Mouse (Mus musculus) spleen, adult 12 weeks (tissue): ENCODE results near the gene Arv1.

Experiments used
- DNase-seq: peaks from one replicate; pipeline ENCODE4 v3.0.0; 2022; ENCODE audit warnings: low spot score

Gene Arv1

DNA sequence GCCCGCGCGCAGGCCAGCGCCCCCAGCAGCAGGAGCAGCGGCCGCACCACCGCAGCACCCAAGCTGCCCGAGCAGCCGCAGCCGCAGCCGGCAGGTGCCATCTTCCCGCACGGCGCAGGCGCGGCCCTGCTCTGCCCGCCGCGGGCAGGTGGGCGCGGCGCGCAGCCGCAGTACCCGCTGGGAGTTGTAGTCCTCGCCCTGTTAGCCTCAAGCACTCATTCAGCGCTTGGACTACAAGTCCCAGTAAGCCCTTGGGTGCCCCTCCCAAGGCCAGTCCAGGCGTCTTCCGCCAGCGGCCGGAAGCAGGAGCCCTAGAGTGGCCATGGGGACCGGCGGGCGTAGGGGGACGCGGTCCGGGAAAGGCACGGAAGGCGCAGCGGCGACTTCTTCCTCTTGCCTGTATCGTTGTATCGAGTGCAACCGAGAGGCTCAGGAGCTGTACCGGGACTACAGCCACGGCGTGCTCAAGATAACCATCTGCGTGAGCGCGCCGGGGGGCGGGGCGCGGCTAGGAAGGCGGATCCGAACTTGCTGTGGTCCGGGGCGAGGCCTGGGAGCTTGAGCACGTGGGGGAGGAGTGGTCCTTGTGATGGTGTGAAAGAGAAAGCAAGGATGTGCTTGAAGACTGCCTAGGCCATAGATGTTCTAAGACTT lies at the start of gene Arv1, which contains the start of gene Ttc13:
TSS of gene Arv1 (plus strand) at position 278 of the 654 bp plus-strand sequence.
TSS of gene Ttc13 (minus strand) at position 122 of the 654 bp plus-strand sequence.
- DNase-seq: peak; percentile 94

DNA sequence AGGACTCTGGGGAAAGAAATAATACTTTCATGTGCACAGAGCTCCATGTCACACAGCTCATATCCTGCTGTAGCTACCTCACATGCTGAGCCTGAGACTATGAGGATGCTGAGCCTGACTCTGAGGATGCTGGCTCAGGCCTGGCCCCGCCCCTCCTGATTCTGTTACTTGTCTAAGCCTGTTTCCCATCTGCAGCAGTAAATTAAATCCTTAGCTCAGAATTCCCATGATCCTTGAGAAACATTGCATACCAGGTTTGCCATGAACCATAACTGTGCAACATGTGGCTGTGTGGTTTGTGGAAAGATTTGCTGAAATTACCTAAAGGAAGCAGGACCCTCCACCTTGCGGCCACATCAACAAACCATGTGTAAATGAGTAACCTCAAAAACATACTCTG lies 49.6 kb upstream of the Arv1 start:
- no peak for DNase-seq

DNA sequence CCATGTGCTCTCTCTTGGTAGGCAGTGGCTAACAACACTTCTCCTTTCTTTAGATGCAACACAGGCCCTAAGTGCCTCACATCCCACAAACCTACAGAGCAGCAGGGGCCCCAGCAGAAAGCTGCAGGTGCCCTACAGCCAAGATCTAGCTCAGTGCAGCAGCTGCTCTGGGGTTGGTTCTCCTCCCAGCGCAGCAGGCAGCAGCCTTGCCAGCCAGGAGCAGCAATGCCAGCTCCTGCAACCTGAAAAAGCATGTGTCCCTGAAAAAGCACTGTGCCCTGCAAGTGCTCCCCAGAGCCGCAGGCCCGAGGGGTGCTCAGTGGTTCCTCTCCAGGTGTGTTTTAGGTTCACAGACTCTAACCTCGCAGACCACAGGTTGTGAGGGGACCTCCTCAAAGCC lies 45.3 kb upstream of the Arv1 start:
- DNase-seq: no peak

DNA sequence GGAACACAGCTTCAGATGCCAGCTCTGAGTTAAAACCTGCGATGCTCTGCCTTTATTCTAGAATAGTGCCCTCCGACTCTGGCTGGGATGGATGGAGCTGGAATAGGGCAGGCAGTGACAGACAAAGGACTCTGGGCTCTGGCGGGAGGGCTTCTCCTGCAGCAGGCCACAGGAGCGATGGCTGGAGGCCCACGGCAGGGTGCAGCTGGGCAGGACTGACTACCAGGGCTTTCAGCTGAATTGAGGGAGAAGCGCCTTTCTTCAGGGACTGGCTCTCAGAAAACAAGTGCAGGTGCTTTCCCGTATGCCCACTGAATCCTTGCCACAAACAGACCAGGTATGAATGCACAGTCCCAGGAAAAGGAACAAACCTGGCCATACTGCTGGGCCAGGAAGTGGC lies 44.9 kb upstream of the Arv1 start:
- DNase-seq: no peak

DNA sequence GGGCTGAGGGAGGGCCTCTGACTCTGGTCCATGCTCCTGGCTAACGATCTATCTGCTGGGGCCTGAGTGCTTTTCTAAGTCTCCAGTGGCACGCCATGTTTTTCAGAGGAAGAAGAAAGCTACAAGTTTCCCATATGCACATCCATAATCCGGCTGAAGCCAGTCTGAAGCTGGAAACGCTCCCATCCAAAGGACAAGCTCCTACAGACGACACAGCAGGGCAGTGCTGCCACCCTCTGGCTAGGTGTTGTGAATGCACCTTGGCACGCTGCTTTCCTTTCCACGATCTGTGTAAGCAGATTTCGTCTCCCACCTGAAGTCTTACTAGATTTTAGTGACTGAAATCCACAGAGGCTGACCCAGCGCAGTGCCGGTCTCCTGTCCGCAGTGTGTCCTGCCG lies 44.5 kb upstream of the Arv1 start:
- DNase-seq: peak; percentile 49

DNA sequence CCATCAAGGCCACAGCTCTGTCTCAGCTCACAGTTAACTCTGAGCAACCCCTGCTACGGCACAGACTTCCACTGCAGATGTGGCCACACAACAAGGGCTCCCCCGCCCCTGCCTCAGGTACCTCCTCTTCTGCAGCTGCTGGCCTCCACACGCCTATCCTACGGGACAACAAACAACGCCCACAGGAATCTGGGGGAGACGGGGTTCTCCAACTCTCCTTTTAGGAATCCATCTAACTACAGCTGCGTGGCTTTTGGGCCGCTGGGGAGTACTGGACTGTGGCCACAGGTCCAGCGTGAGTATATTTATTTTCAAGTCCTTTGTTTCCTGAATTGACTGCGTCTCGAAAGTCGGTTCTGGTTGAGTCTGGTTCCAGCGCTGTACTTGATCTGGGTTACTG lies 43.7 kb upstream of the Arv1 start:
- DNase-seq: no peak

DNA sequence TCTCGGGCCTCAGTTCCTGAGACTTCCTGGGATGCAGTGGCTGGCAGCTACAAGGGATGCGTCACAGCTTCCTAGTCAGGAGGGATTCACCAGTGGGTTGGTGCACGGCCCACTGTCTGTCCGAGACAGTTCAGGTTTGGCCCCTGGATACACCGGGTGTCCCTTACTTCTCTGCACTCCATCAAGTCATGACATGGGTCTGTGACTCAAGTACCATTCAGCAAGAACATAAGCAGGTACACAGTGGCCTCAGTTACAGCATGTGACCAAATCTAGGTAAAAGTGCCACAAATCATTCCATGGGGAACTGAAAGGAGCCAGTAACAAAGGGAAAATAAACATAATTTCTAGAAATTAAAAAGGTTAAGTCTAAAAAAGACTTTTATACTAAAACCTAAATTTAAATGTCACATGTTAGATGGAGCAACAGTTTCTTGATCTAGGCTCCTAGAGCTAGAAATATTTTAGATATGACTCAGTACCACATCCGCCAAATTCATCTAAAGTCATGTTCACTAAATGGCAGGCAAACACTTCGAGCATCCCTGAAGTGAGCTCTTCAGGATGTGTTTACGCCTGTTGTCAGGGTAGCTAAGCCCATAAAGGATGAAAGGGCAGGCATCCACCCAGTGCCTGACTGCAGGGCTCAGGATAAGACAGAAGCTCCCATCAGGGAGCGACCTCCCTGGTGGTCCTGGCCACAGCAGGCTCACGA lies 40.7 kb upstream of the Arv1 start:
- DNase-seq: no peak

DNA sequence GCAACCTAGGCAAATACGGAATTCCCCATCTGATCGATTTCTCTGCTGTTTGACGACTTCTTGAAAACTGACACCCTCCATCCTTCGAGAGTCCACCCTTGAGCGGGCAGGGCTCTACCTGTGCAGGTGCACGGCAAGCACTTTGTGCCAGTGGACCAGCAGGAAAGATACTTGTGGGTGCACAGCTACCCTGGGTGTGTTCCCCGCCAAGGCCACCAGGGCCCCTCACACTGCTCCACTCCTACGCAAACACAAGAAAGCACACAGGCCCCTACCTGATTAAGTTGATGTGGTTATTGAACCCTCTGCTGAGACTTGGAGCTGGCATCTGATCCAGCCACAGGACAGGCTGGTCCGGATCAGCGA lies 40.2 kb upstream of the Arv1 start:
- no peak for DNase-seq

DNA sequence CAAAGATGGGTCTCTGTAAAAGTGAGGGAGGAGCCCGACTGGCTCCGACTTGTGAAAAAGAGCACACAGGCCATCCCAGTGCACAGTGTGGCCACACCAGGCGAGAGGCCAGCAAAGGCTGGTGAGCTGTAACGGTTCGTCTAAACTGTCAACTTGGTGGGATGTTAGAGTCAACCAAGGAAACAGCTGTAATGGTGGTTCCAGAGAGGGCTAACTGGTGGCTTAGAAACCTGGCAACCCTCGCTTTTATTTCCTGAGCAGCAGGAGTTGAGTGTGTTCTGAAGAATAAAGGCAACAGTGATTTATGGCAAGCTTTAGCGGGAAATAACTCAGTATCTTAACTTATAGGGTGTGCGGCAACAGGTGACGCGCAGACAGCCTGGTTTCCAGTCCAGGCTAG lies 39.7 kb upstream of the Arv1 start:
- DNase-seq: no peak

DNA sequence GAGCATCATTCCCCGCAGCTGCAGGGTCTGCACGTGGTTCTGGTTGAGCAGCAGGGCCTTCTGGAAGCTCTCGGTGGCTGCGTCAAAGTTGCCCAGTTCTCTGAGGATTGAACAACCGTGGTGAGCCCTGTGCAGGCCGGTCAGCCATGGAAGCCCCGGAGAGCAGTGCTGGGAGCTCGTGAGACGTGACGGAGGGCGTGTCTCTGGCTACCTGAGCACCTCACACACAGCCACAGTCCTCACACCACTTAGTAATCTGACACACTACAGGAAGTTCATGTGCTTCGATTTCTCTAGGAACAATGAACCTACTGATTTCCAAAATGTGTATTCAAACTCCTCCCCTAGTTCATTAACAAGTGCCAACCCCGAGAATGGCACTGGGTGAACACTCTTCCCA lies 33.0 kb upstream of the Arv1 start:
- DNase-seq: no peak

DNA sequence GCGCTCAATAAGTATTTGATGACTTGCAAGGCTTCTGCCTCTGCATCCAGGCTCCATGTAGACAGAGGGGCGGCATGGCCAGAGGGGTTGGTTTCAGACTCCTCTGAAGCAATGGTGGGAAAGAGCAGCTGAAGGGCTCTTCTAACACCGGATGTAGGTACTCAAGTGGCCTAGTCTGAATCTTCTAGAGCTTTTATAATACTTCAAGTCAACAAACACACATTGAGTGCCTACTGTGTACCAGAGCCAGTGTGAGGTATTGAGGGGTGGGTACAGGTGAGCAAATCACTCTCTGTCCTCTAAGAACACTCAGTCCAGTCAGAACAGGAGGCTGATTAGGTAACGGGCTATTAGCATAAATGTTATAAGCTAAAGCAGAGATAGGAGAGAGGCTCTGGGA lies 30.2 kb upstream of the Arv1 start:
- no peak for DNase-seq

DNA sequence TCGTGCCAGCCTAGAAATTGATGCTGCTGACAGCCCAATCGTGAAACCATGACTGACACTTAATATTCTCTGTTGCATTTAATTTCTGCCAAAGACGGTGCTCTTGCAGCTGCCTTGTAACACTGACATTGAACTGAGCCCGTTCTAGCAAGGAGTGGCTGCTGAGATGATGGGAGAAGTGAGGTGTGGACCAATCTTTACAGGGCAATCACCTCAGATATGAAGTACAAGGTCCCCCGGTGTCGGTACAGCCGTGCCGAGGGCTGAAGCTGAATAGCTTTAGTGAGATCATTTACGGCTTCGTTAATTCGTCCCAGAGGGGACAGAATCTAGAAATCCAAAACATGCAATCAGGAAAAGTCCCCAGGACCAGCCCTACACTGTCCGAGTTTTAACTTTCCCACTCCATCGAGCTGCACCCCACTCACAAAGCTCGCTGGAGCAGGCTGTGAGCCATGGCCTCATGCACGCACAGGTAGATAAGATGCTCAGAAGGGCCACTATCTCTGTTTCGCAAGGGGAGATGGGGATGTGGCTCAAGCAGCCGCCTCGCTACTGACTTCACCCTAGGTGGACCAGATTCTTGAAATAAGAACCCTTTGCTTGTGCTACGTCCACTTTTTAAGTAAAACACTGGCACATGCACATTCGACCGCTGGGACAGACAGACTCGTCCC lies 26.4 kb upstream of the Arv1 start:
- DNase-seq: no peak

DNA sequence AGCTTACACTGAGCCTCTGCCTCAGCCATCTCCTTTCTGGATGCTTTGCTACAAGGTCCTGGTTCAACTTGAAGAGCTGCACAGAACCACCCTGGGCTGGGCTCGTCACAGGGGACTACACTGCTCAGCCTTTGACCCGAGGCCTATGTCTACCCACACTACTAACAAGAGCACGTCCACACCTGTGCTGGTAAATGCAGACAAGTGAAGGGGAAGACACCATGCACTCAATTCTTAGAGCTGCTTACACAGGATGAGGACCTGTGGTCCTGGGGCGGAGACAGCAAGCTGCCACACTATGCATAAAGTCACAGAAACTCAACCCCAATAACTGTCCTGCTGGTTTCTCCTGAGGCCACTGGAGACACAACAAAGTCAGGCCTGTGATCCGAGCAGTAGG lies 21.7 kb upstream of the Arv1 start:
- DNase-seq: no peak

DNA sequence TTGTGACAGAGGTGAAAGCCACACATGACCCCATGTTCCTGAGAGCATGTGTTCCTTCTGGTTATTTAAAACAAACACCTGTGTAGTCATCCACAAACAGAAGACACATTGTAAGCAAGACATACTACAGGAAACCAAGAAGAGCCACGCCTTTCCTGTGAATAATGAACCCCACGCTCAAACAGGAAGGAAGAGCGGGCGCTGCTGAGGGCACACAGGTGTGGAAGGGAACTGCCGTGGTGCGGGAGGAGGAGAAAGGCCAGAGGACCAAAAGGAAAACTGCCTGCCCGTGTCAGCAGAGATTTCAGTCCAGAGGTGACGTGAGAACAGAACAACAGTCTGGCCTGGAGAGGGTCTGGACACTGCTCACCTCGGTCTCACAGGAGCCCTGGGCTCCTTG lies 20.9 kb upstream of the Arv1 start:
- DNase-seq: no peak

DNA sequence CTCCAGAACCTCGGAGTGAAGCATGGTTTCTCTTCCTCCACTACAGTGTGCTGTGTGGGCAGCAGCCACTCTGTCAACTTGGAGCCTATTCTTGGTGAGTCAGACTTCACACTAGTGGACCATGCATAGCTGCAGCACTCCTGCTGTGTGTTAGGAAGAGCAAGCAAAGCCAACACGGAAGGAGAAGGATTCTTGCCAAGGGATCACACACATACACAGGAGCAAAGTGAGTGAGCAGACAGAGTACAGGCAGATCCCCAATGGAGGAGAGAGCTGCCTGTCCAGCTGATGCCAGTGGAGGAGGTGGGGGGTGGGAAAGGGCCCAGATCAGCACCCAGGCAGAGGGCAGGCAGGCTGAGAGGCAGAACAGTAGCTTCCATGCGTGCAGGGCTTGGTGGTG lies 19.8 kb upstream of the Arv1 start:
- no peak for DNase-seq

DNA sequence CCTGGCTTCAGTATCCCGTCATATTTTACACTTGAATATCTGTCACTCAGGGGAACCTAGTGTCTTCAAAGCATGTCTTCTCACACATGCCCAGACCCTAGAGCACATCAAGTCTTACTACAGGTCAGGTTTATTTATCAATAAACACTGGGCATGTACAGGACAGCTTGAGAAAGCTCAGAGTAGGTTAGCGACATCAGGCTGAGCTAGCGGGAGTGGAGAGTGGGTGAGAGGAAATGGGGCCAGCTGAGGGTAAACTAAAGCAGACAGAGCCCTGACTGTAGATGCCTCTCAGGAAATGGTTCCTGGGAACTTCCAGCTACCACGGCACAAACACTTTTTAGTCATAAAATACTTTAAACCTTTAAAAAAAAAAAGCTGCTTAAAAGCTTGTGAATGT lies 18.4 kb upstream of the Arv1 start:
- no peak for DNase-seq

DNA sequence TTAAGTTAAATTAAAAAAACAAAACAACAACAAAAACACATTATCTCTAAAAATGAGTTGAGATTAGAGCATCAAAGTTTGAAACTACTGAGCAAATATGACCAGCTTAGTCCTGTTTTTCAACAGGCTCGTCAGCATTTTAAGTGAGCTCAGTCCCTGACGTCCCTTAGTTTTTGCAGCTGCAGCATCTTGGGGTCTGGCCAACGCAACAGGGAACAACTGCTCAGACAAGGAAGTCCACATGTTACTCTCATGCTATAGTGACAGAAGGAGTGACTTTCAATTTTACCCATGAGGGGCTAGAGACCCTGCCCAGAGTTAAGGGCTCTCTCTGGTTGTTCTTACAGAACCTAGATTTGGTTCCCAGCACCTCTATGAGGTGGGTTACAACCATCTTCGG lies 17.6 kb upstream of the Arv1 start:
- no peak for DNase-seq

DNA sequence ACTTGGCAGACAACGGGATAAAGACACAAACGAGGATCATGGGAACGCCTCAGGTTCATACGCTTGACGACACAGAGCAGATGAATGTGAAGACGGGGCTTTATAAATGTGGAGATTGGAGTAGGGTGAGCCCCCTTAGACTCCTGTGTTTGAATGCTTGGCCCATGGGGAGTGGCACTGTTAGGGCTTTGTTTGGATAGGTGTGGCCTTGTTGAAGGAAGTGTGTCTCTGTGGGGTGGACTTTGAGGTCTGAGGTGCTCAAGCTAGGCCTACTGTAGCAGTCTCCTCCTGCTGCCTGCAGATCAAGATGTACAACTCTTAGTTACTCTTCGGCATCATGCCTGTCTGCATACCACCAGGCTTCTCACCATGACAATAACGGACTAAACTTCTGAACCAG lies 16.1 kb upstream of the Arv1 start:
- no peak for DNase-seq

DNA sequence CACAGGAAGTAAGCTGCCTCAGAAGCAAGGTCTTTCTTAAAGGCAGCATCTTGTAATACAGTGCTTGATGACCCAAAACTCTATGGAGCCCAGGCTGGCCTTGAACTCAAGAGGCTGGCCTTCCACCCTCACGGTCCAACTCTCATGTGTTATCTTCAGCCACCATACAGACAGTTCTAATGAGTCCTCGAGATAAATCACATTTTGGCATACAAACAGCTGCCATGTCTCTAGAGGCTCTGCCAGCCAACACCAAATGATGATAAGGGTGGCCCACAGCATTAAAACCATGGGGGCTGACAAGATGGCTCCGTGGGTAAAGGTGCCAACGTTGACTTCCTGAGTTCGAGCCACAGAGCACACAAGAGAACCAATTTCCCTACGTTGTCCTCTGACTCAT lies 8.7 kb upstream of the Arv1 start:
- DNase-seq: no peak

DNA sequence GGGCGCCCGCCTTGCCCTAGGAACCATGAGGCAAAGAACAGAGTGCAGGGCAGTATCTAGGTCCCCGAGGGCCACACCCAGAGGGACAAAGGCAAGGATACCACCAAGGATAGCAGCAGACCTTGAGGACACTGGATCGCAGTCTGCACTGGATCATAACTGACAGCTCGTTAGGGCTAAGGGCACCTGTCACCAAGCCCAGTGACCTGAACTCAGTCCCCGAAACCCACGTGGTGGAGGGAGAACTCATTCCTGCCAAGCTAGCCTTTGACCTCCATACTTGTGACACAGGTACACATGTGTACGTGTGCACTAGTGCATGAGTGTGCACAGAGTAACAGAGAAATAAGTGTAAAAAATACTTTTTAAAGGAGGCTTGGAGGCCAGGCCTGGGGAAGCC lies 6.2 kb upstream of the Arv1 start:
- DNase-seq: no peak

DNA sequence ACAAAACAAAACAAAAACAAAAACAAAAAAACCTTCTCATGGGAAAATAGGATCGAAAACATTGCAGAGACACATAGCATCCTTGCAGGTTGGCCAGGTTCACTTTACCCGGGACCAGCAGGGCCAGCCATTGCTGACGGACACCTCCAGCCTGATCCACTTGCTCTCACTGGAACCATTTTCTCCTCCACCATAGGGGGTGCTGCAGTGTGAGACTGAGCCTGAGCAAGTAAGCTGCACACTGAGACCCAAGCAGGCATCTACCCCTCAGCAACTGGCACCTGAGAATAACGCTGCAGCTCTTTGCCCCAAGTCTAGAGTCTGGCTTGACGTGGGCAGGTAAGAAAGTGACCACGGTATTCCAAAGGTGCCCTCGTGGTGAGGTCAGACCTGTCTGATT lies 1.8 kb upstream of the Arv1 start:
- no peak for DNase-seq

DNA sequence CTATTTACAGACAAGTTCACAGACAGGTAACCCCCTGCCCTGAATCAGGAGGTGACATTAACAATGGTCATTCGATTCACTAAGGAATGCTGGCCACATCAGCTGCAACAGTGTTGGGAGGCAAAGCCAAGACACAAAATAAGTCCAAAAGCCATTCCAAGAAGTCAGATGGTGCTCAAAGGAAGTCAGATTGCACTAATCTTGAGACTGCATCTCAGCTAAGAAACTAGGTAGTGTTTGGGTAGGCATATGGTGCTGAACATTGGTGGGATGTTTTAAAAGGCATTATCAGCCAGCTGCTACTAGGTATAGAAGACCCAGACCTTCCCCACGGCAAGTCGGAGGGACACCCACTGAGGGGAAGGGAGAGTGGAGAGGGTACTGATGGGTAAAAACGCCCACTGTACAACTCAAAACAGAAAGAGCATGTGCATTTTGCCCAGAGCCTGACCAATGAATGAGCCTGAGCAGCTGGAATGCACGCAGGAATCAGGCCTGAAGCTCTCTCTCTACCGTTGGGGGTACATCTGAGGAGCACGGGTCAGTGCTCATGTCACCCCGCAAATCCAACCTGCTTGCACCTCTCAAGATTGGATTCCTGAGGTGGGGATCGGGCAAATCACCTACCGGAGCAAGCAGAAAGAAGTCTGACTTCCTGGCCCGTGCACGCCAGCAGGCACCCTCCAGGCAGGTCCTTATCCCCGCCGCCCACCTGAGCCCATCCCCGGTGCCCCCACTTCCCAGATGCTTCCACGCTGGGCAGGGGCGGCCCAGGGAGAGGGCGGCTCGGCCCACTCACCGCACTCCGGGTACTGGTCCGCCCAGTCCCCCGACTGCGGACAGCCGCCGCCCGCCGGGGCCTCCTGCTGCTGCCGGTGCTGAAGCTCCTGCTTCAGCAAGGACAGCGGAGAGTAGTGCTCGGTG lies 739 bp upstream of the Arv1 start:
- no peak for DNase-seq

DNA sequence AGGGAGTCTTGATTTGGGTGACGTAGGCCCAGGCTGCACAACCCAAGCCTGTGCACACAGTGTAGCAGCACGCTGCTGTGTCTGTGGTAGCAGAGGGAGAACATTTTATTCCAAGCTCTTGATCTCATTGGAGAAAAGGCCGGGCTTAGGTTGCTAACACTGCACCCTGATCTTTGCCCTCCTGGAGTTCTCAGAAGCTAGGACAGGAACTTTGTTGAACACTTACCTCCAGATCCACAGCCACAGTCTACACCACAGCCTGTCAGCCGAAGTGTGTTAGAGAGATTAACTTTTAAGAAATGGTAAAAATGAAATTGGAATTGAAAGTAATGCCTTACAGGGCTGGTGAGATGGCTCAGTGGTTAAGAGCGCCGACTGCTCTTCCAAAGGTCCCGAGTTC lies 2.4 kb downstream of the Arv1 start:
- no peak for DNase-seq
